Mouse (Mus musculus): ENCODE results near the gene Zdhhc8. TPM values are rescaled to one million over a fixed set of nuclear protein-coding genes. Genes with fewer than 3 reads are reported as not detected.

Gene Zdhhc8
- polyA plus RNA-seq (2016; fragmentation: Nextera tagmentation; extraction: Ambion mirVana) = 18.5 and 20.0 TPM in 2 replicates

- Histone ChIP-seq H3K9ac (replicated peaks) (peak within 1 kb of the TSS; percentile 85), H3K4me2 (peak within 1 kb of the TSS; percentile 93), H3K27ac (peak within 1 kb of the TSS; percentile 92), H3K36me3 (peaks cover 29% of the 10 kb centered on the region), H3K27me3 (no peaks in the 10 kb centered on the region), H3K4me1 (replicated peaks) (peaks cover 31% of the 10 kb centered on the region), H3K4me3 (replicated peaks) (peak within 1 kb of the TSS; percentile 83), H3K9me3 (no peaks in the 10 kb centered on the region)
- under 1% methylated on average over 68 of the region's 79 CpGs for WGBS
- ATAC-seq (ENCODE audit: insufficient number of reproducible peaks, insufficient read depth, low FRiP score, low TSS enrichment, low read depth) = peak; percentile 72
Observed at GRCm38 (mm10) chr16:18234671-18235388, at the start of gene Zdhhc8. Gene Zdhhc8 (minus strand): TSS chr16:18235136.

GRCm38 (mm10) chr16:18275166-18275565, 40.2 kb upstream of the Zdhhc8 start:
- Histone ChIP-seq H3K27me3 (no peaks in the 10 kb centered on the region), H3K9me3 (no peaks in the 10 kb centered on the region), H3K9ac (replicated peaks) (no peak overlapping the region), H3K4me1 (replicated peaks) (no peaks in the 10 kb centered on the region), H3K4me3 (replicated peaks) (no peak overlapping the region), H3K36me3 (peaks cover 94% of the 10 kb centered on the region), H3K4me2 (no peak overlapping the region), H3K27ac (no peak overlapping the region)
- ATAC-seq (ENCODE audit: insufficient number of reproducible peaks, insufficient read depth, low FRiP score, low TSS enrichment, low read depth) = no peak
- 88% methylated on average over 2 of the region's 2 CpGs for WGBS

GRCm38 (mm10) chr16:18268182-18268581, 33.2 kb upstream of the Zdhhc8 start:
- 95% methylated on average over 5 of the region's 5 CpGs for WGBS
- Histone ChIP-seq H3K4me1 (replicated peaks) (no peaks in the 10 kb centered on the region), H3K9me3 (no peaks in the 10 kb centered on the region), H3K9ac (replicated peaks) (no peak overlapping the region), H3K27ac (no peak overlapping the region), H3K4me2 (no peak overlapping the region), H3K36me3 (peaks cover 96% of the 10 kb centered on the region), H3K4me3 (replicated peaks) (no peak overlapping the region), H3K27me3 (no peaks in the 10 kb centered on the region)
- ATAC-seq (ENCODE audit: insufficient number of reproducible peaks, insufficient read depth, low FRiP score, low TSS enrichment, low read depth) = no peak

- Histone ChIP-seq H3K4me2 (no peak overlapping the region), H3K4me3 (replicated peaks) (no peak overlapping the region), H3K9me3 (no peaks in the 10 kb centered on the region), H3K9ac (replicated peaks) (no peak overlapping the region), H3K27me3 (no peaks in the 10 kb centered on the region), H3K36me3 (peaks cover 94% of the 10 kb centered on the region), H3K27ac (no peak overlapping the region), H3K4me1 (replicated peaks) (no peaks in the 10 kb centered on the region)
- 91% methylated on average over 2 of the region's 2 CpGs for WGBS
- no peak for ATAC-seq (ENCODE audit: insufficient number of reproducible peaks, insufficient read depth, low FRiP score, low TSS enrichment, low read depth)
Observed at GRCm38 (mm10) chr16:18265024-18265423, 30.1 kb upstream of the Zdhhc8 start.

GRCm38 (mm10) chr16:18258221-18258620, 23.3 kb upstream of the Zdhhc8 start, which contains the start of gene Gm49776:
Gene Gm49776 (minus strand): TSS chr16:18258321.
- Histone ChIP-seq H3K9me3 (no peaks in the 10 kb centered on the region), H3K27me3 (no peaks in the 10 kb centered on the region), H3K9ac (replicated peaks) (no peak within 1 kb of the TSS), H3K4me3 (replicated peaks) (no peak within 1 kb of the TSS), H3K36me3 (peaks cover 96% of the 10 kb centered on the region), H3K4me1 (replicated peaks) (no peaks in the 10 kb centered on the region), H3K27ac (no peak within 1 kb of the TSS), H3K4me2 (no peak within 1 kb of the TSS)
- no peak for ATAC-seq (ENCODE audit: insufficient number of reproducible peaks, insufficient read depth, low FRiP score, low TSS enrichment, low read depth)
- WGBS = 91% methylated on average over 2 of the region's 2 CpGs

GRCm38 (mm10) chr16:18253866-18254265, 18.9 kb upstream of the Zdhhc8 start:
- H3K4me3 ChIP-seq (replicated peaks) = no peak overlapping the region
- WGBS = 94% methylated on average over 1 of the region's 1 CpGs
- ATAC-seq (ENCODE audit: insufficient number of reproducible peaks, insufficient read depth, low FRiP score, low TSS enrichment, low read depth) = no peak
- H3K4me1 ChIP-seq (replicated peaks) = peaks cover 23% of the 10 kb centered on the region
- H3K4me2 ChIP-seq = no peak overlapping the region
- H3K27ac ChIP-seq = no peak overlapping the region
- no peaks in the 10 kb centered on the region for H3K9me3 ChIP-seq
- peaks cover 84% of the 10 kb centered on the region for H3K36me3 ChIP-seq
- no peaks in the 10 kb centered on the region for H3K27me3 ChIP-seq
- no peak overlapping the region for H3K9ac ChIP-seq (replicated peaks)

GRCm38 (mm10) chr16:18252736-18253135, 17.8 kb upstream of the Zdhhc8 start:
- H3K36me3 ChIP-seq = peaks cover 74% of the 10 kb centered on the region
- H3K27ac ChIP-seq = no peak overlapping the region
- H3K4me3 ChIP-seq (replicated peaks) = no peak overlapping the region
- no peak overlapping the region for H3K9ac ChIP-seq (replicated peaks)
- ATAC-seq (ENCODE audit: insufficient number of reproducible peaks, insufficient read depth, low FRiP score, low TSS enrichment, low read depth) = no peak
- no peak overlapping the region for H3K4me2 ChIP-seq
- no peaks in the 10 kb centered on the region for H3K9me3 ChIP-seq
- 91% methylated on average over 6 of the region's 6 CpGs for WGBS
- H3K27me3 ChIP-seq = no peaks in the 10 kb centered on the region
- peaks cover 23% of the 10 kb centered on the region for H3K4me1 ChIP-seq (replicated peaks)

GRCm38 (mm10) chr16:18250828-18251790, 16.2 kb upstream of the Zdhhc8 start:
- ATAC-seq (ENCODE audit: insufficient number of reproducible peaks, insufficient read depth, low FRiP score, low TSS enrichment, low read depth) = no peak
- peak overlapping the region; percentile 47; the same call in 1 of the 2 replicates for H3K27ac ChIP-seq
- WGBS = 72% methylated on average over 10 of the region's 10 CpGs

GRCm38 (mm10) chr16:18250231-18250630, 15.3 kb upstream of the Zdhhc8 start:
- no peaks in the 10 kb centered on the region for H3K27me3 ChIP-seq
- no peak for ATAC-seq (ENCODE audit: insufficient number of reproducible peaks, insufficient read depth, low FRiP score, low TSS enrichment, low read depth)
- peak overlapping the region; percentile 92 for H3K4me3 ChIP-seq (replicated peaks)
- no peaks in the 10 kb centered on the region for H3K9me3 ChIP-seq
- H3K27ac ChIP-seq = peak overlapping the region; percentile 93; the same call in 1 of the 2 replicates
- peaks cover 37% of the 10 kb centered on the region for H3K4me1 ChIP-seq (replicated peaks)
- peak overlapping the region; percentile 97 for H3K9ac ChIP-seq (replicated peaks)
- WGBS = 66% methylated on average over 4 of the region's 4 CpGs
- H3K4me2 ChIP-seq = peak overlapping the region; percentile 95
- peaks cover 69% of the 10 kb centered on the region for H3K36me3 ChIP-seq

More at GRCm38 (mm10) chr16:18250828-18251790, 16.2 kb upstream of the Zdhhc8 start:
- Histone ChIP-seq H3K4me3 (replicated peaks) (peak overlapping the region; percentile 92), H3K9ac (replicated peaks) (peak overlapping the region; percentile 97), H3K9me3 (no peaks in the 10 kb centered on the region), H3K4me2 (peak overlapping the region; percentile 95), H3K36me3 (peaks cover 69% of the 10 kb centered on the region), H3K4me1 (replicated peaks) (peaks cover 34% of the 10 kb centered on the region), H3K27me3 (no peaks in the 10 kb centered on the region)

GRCm38 (mm10) chr16:18249364-18249967, 14.5 kb upstream of the Zdhhc8 start:
- Histone ChIP-seq H3K4me3 (replicated peaks) (peak overlapping the region; percentile 92), H3K36me3 (peaks cover 69% of the 10 kb centered on the region), H3K27ac (peak overlapping the region; percentile 93), H3K9ac (replicated peaks) (peak overlapping the region; percentile 97), H3K4me2 (peak overlapping the region; percentile 95), H3K27me3 (no peaks in the 10 kb centered on the region), H3K4me1 (replicated peaks) (peaks cover 37% of the 10 kb centered on the region), H3K9me3 (no peaks in the 10 kb centered on the region)
- peak; percentile 9 for ATAC-seq (ENCODE audit: insufficient number of reproducible peaks, insufficient read depth, low FRiP score, low TSS enrichment, low read depth)
- 5% methylated on average over 27 of the region's 27 CpGs for WGBS
